Mouse (Mus musculus): ENCODE results near the gene Zfp324.

- TF ChIP-seq CTCF (IDR thresholded peaks at IDR 0.05; ENCODE audit: low read depth, low read length) (no peak), POLR2A (IDR thresholded peaks at IDR 0.05; ENCODE audit: insufficient read depth, low read length) (no peak)
These were observed 42.9 kb upstream of the Zfp324 start for GRCm38 (mm10) chr7:12922729-12923128.

Measured in ES-Bruce4 (cell line).